Mouse (Mus musculus): ENCODE measurements around the gene Lrrc43. TPM values are rescaled to one million over a fixed set of nuclear protein-coding genes. Genes with fewer than 3 reads are reported as not detected.
"Not testable (repeated sequence)": the region's sequence is repeated elsewhere in the genome, so short reads cannot be mapped to it uniquely, and the experiment has no call there.

Gene Lrrc43
- polyA plus RNA-seq, 1 experiment from 2014 or later: not detected

GRCm38 (mm10) chr5:123507936-123508723 lies 19.0 kb downstream of the Lrrc43 start:
- Histone ChIP-seq H3K9me3 (replicated peaks; ENCODE audit: control insufficient read depth, low read length) (no peaks in the 10 kb centered on the region), H3K4me2 (ENCODE audit: low read depth, low read length) (peak overlapping the region; percentile 81), H3K36me3 (replicated peaks; ENCODE audit: control insufficient read depth, insufficient read depth, low read depth, low read length) (no peaks in the 10 kb centered on the region; the same call in 1 of the 2 replicates), H3K4me1 (ENCODE audit: control insufficient read depth, insufficient read depth, low read length) (no peaks in the 10 kb centered on the region), H3K27me3 (ENCODE audit: control insufficient read depth, insufficient read depth, low read length) (no peaks in the 10 kb centered on the region), H3K9ac (replicated peaks; ENCODE audit: low read length) (peak overlapping the region; percentile 67), H3K4me3 (ENCODE audit: low read depth, low read length) (peak overlapping the region; percentile 55), H3K27ac (replicated peaks; ENCODE audit: low read depth, low read length) (no peak overlapping the region)
- ATAC-seq (replicated peaks; ENCODE audit: insufficient number of reproducible peaks, low FRiP score, low TSS enrichment, low read depth) (peak; percentile 79), DNase-seq (ENCODE audit: low spot score) (peak; percentile 97)
- 1% methylated on average over 56 of the region's 59 CpGs for WGBS

- DNase-seq (ENCODE audit: low spot score) (no peak), ATAC-seq (replicated peaks; ENCODE audit: insufficient number of reproducible peaks, low FRiP score, low TSS enrichment, low read depth) (no peak)
- Histone ChIP-seq H3K4me3 (ENCODE audit: low read depth, low read length) (peak overlapping the region; percentile 55), H3K9ac (replicated peaks; ENCODE audit: low read length) (peak overlapping the region; percentile 67), H3K4me2 (ENCODE audit: low read depth, low read length) (peak overlapping the region; percentile 81), H3K36me3 (replicated peaks; ENCODE audit: control insufficient read depth, insufficient read depth, low read depth, low read length) (no peaks in the 10 kb centered on the region; the same call in 1 of the 2 replicates), H3K4me1 (ENCODE audit: control insufficient read depth, insufficient read depth, low read length) (no peaks in the 10 kb centered on the region), H3K27me3 (ENCODE audit: control insufficient read depth, insufficient read depth, low read length) (no peaks in the 10 kb centered on the region), H3K9me3 (replicated peaks; ENCODE audit: control insufficient read depth, low read length) (no peaks in the 10 kb centered on the region), H3K27ac (replicated peaks; ENCODE audit: low read depth, low read length) (no peak overlapping the region)
- WGBS: 11% methylated on average over 12 of the region's 12 CpGs
Measured at GRCm38 (mm10) chr5:123508921-123509320, 19.8 kb downstream of the Lrrc43 start.

- Histone ChIP-seq H3K27ac (replicated peaks; ENCODE audit: low read depth, low read length) (no peak within 1 kb of the TSS), H3K27me3 (ENCODE audit: control insufficient read depth, insufficient read depth, low read length) (no peaks in the 10 kb centered on the region), H3K4me2 (ENCODE audit: low read depth, low read length) (no peak within 1 kb of the TSS), H3K36me3 (replicated peaks; ENCODE audit: control insufficient read depth, insufficient read depth, low read depth, low read length) (no peaks in the 10 kb centered on the region; the same call in 1 of the 2 replicates), H3K4me3 (ENCODE audit: low read depth, low read length) (no peak within 1 kb of the TSS), H3K9me3 (replicated peaks; ENCODE audit: control insufficient read depth, low read length) (no peaks in the 10 kb centered on the region), H3K4me1 (ENCODE audit: control insufficient read depth, insufficient read depth, low read length) (no peaks in the 10 kb centered on the region), H3K9ac (replicated peaks; ENCODE audit: low read length) (no peak within 1 kb of the TSS)
- ATAC-seq (replicated peaks; ENCODE audit: insufficient number of reproducible peaks, low FRiP score, low TSS enrichment, low read depth) (no peak), DNase-seq (ENCODE audit: low spot score) (no peak)
- 89% methylated on average over 5 of the region's 5 CpGs for WGBS
Measured at GRCm38 (mm10) chr5:123510160-123510559, 21.1 kb downstream of the Lrrc43 start, which contains the start of gene B3gnt4. B3gnt4 (plus strand) TSS chr5:123510460.

GRCm38 (mm10) chr5:123511426-123511825 lies 22.3 kb downstream of the Lrrc43 start:
- ATAC-seq (replicated peaks; ENCODE audit: insufficient number of reproducible peaks, low FRiP score, low TSS enrichment, low read depth); H3K36me3 ChIP-seq (replicated peaks; ENCODE audit: control insufficient read depth, insufficient read depth, low read depth, low read length); H3K27ac ChIP-seq (replicated peaks; ENCODE audit: low read depth, low read length); H3K4me3 ChIP-seq (ENCODE audit: low read depth, low read length); DNase-seq (ENCODE audit: low spot score); H3K27me3 ChIP-seq (ENCODE audit: control insufficient read depth, insufficient read depth, low read length); H3K4me1 ChIP-seq (ENCODE audit: control insufficient read depth, insufficient read depth, low read length); H3K4me2 ChIP-seq (ENCODE audit: low read depth, low read length); H3K9me3 ChIP-seq (replicated peaks; ENCODE audit: control insufficient read depth, low read length); H3K9ac ChIP-seq (replicated peaks; ENCODE audit: low read length): not testable (repeated sequence)
- 72% methylated on average over 3 of the region's 3 CpGs for WGBS

GRCm38 (mm10) chr5:123512102-123512501 lies 23.0 kb downstream of the Lrrc43 start:
- Histone ChIP-seq H3K27me3 (ENCODE audit: control insufficient read depth, insufficient read depth, low read length) (no peaks in the 10 kb centered on the region), H3K9me3 (replicated peaks; ENCODE audit: control insufficient read depth, low read length) (no peaks in the 10 kb centered on the region), H3K27ac (replicated peaks; ENCODE audit: low read depth, low read length) (no peak overlapping the region), H3K4me3 (ENCODE audit: low read depth, low read length) (no peak overlapping the region), H3K36me3 (replicated peaks; ENCODE audit: control insufficient read depth, insufficient read depth, low read depth, low read length) (no peaks in the 10 kb centered on the region; the same call in 1 of the 2 replicates), H3K4me1 (ENCODE audit: control insufficient read depth, insufficient read depth, low read length) (no peaks in the 10 kb centered on the region), H3K4me2 (ENCODE audit: low read depth, low read length) (no peak overlapping the region), H3K9ac (replicated peaks; ENCODE audit: low read length) (no peak overlapping the region)
- ATAC-seq (replicated peaks; ENCODE audit: insufficient number of reproducible peaks, low FRiP score, low TSS enrichment, low read depth) (no peak), DNase-seq (ENCODE audit: low spot score) (no peak)
- WGBS: 85% methylated on average over 3 of the region's 3 CpGs

GRCm38 (mm10) chr5:123514871-123515270 lies 25.8 kb downstream of the Lrrc43 start:
- DNase-seq (ENCODE audit: low spot score) (no peak), ATAC-seq (replicated peaks; ENCODE audit: insufficient number of reproducible peaks, low FRiP score, low TSS enrichment, low read depth) (no peak)
- H3K9me3 ChIP-seq (replicated peaks; ENCODE audit: control insufficient read depth, low read length): no peaks in the 10 kb centered on the region
- WGBS: 88% methylated on average over 5 of the region's 5 CpGs
- no peaks in the 10 kb centered on the region for H3K4me1 ChIP-seq (ENCODE audit: control insufficient read depth, insufficient read depth, low read length)
- no peaks in the 10 kb centered on the region; the same call in 1 of the 2 replicates for H3K36me3 ChIP-seq (replicated peaks; ENCODE audit: control insufficient read depth, insufficient read depth, low read depth, low read length)
- H3K27me3 ChIP-seq (ENCODE audit: control insufficient read depth, insufficient read depth, low read length): no peaks in the 10 kb centered on the region
- no peak overlapping the region for H3K4me2 ChIP-seq (ENCODE audit: low read depth, low read length)
- H3K27ac ChIP-seq (replicated peaks; ENCODE audit: low read depth, low read length): no peak overlapping the region
- H3K9ac ChIP-seq (replicated peaks; ENCODE audit: low read length): no peak overlapping the region
- no peak overlapping the region for H3K4me3 ChIP-seq (ENCODE audit: low read depth, low read length)

- no peaks in the 10 kb centered on the region for H3K36me3 ChIP-seq (replicated peaks; ENCODE audit: control insufficient read depth, insufficient read depth, low read depth, low read length)
- WGBS: 83% methylated on average over 9 of the region's 9 CpGs
Measured at GRCm38 (mm10) chr5:123520666-123521065, 31.6 kb downstream of the Lrrc43 start.

GRCm38 (mm10) chr5:123521621-123522020 lies 32.5 kb downstream of the Lrrc43 start:
- no peak overlapping the region for H3K27ac ChIP-seq (replicated peaks; ENCODE audit: low read depth, low read length)
- no peak for DNase-seq (ENCODE audit: low spot score)
- no peaks in the 10 kb centered on the region; the same call in 1 of the 2 replicates for H3K4me1 ChIP-seq (ENCODE audit: control insufficient read depth, insufficient read depth, low read length)
- 88% methylated on average over 1 of the region's 1 CpGs for WGBS
- H3K9ac ChIP-seq (replicated peaks; ENCODE audit: low read length): no peak overlapping the region
- no peaks in the 10 kb centered on the region for H3K9me3 ChIP-seq (replicated peaks; ENCODE audit: control insufficient read depth, low read length)
- no peak overlapping the region for H3K4me3 ChIP-seq (ENCODE audit: low read depth, low read length)
- H3K36me3 ChIP-seq (replicated peaks; ENCODE audit: control insufficient read depth, insufficient read depth, low read depth, low read length): no peaks in the 10 kb centered on the region
- ATAC-seq (replicated peaks; ENCODE audit: insufficient number of reproducible peaks, low FRiP score, low TSS enrichment, low read depth): no peak
- no peak overlapping the region for H3K4me2 ChIP-seq (ENCODE audit: low read depth, low read length)
- H3K27me3 ChIP-seq (ENCODE audit: control insufficient read depth, insufficient read depth, low read length): no peaks in the 10 kb centered on the region

More at GRCm38 (mm10) chr5:123520666-123521065, 31.6 kb downstream of the Lrrc43 start:
- no peak for ATAC-seq (replicated peaks; ENCODE audit: insufficient number of reproducible peaks, low FRiP score, low TSS enrichment, low read depth)
- Histone ChIP-seq H3K4me1 (ENCODE audit: control insufficient read depth, insufficient read depth, low read length) (no peaks in the 10 kb centered on the region; the same call in 1 of the 2 replicates), H3K27me3 (ENCODE audit: control insufficient read depth, insufficient read depth, low read length) (no peaks in the 10 kb centered on the region), H3K4me3 (ENCODE audit: low read depth, low read length) (no peak overlapping the region), H3K27ac (replicated peaks; ENCODE audit: low read depth, low read length) (no peak overlapping the region), H3K9me3 (replicated peaks; ENCODE audit: control insufficient read depth, low read length) (no peaks in the 10 kb centered on the region), H3K9ac (replicated peaks; ENCODE audit: low read length) (no peak overlapping the region), H3K4me2 (ENCODE audit: low read depth, low read length) (no peak overlapping the region)
- DNase-seq (ENCODE audit: low spot score): no peak

Measured in embryonic facial prominence, embryonic 11.5 days (tissue).